Mouse (Mus musculus): ENCODE data around the gene Rsbn1. TPM values are rescaled to one million over a fixed set of nuclear protein-coding genes. Genes with fewer than 3 reads are reported as not detected.
A peak's percentile ranks its signal among the peaks of the same experiment; 100 is the strongest.

Rsbn1 gene
- total RNA-seq, 2 experiments from 2014 or later, result 16.5 to 17.3 TPM

DNA sequence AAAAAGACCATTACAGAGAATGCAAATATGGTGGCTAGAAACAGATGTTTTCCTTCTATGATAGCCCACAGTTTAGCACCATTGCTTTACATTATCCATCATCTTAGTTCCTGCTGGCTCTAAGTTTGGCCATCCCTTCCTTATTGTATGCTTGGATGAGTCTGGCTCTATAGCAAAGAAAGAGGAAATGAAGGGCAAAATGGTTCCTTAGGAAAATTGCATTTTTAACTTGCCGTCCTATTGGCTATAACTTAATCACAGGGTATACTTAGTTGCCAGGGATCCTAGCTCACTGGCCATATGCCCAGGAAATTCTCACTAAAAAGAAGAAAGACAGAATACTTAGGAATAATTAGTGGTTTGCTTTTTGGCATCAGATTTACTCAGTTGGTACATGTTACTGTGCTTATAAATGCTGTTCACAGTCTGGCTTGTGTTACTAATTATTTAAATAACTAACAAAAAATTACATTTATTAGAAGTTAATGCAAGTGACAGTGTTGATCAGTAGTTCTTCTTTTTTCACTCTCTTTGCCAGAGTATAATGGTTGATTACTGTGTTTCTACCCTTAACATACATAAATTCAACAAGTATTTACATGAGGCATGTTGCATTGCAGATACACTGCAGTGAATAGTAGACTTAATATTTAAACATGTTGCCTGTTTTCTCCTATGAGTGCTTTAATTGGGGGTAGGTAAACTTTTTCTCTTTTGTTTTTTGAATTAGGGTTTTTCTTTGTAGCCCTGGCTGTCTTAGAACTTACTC, 31.1 kb downstream of the Rsbn1 start:
- peak in 1 of 2 experiments; percentile 74 for DNase-seq (ENCODE audit: low spot score in 2 of 2)

DNA sequence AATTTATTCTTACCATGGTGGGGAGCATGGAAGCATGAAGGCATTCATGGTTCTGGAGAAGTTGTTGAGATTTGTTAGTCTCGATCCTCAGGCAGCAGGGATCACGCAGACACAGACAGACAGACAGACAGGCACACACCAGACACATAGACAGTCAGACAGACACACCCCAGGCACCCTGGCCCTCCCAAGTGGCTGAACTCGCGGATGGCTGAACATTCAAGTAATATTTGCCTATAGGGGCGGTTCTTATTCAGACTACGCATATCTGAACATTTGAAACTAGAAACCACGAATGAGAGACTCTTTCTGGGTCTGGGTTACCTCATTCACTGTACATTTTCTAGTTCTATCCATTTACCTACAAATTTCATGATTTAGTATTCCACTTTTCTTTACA, 34.7 kb downstream of the Rsbn1 start:
- no peak for DNase-seq (ENCODE audit: low spot score in 2 of 2)

DNA sequence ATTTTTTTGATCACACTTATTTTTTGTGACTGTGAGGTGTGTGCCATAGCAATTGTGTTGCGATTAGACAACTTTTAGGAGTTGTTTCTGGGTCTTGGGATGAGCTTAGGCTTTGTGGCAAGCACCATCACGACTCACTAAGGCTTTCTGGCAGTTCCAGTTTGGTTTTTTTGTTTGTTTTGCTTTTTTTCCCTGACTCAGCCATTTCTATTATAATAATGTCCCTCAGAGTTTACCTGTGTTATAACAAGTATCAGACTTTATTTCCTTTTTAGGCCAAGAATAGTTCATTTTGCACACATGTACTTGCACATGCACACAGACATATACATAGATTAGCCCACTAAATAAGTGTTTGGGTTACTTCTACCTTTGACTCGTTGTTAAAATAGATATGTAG, 46.7 kb downstream of the Rsbn1 start:
- no peak for DNase-seq (ENCODE audit: low spot score in 2 of 2)

GRCm38 (mm10) chr3:103967231-103967630, 53.3 kb downstream of the Rsbn1 start:
- DNase-seq (ENCODE audit: low spot score in 2 of 2), result no peak

DNA sequence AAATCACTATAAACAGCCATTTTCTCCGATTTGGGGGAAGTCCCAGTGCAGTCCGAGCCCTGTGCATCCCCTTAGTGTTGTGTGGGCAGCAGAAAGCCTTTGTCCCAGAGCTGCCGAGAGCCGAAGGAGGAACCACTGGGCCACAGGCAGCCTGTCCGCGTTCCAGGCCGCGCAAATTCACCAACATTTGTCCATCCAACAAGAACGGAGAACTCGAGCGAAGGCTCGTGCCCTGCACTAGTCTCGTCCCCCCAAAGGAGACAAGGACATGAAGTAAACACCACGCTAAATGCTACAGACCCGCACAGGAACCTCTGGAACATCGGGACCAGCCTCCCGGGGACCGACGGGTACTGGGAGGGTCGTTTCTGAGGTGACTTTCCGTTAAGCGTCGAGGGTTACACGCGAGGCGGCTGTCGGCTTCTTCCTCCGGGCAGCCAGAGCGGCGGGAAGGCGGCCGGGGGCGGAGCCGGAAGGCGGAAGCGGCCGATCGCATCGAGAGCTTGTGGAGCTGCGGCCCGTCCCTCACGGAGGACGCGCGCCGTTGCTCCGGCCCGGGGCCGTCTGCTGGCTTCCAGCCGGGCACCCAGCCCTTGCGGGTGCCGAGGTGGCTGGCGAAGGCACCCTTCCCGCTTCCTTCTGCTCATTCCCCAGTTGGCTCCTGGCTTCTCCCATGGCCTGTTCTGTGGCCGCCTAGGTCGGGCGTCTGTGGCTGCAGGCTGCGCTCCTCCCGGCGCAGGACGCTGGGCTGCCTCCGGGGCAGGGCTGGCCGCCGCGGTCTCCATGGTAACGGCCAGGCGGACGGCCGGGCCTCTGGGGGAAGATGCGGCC, 54.2 kb downstream of the Rsbn1 start, which contains the start of gene Phtf1:
Gene Phtf1, plus strand, starts transcription at position 250 of the 831 bp plus-strand sequence.
- peak; percentile 85 to 87 for DNase-seq (ENCODE audit: low spot score in 2 of 2)

- peak; percentile 59 to 61 for DNase-seq (ENCODE audit: low spot score in 2 of 2)
Measured at GRCm38 (mm10) chr3:103968701-103969100, 54.8 kb downstream of the Rsbn1 start.

- no peak for DNase-seq (ENCODE audit: low spot score in 2 of 2)
Measured at GRCm38 (mm10) chr3:103971157-103971556, 57.2 kb downstream of the Rsbn1 start.

DNA sequence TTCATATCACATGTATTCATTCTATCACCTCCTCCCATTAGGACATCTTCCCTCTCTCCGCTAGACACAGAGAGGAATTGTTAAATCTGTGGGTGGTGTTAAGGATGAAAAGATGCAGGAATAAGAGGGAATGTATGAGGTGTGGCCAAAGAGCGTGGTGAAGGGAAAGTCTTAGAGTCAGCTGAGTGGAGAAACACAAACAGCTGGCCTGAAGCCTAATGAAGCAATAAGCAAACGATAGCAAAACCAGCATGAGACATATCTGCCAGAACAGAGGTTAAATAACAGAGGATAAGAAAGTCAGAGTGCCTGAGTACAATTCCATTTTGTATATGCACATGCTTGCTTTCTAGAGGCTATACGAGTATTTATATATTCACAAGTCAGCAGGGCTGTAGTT, 70.6 kb downstream of the Rsbn1 start:
- DNase-seq (ENCODE audit: low spot score in 2 of 2), result no peak

GRCm38 (mm10) chr3:103985194-103985593, 71.3 kb downstream of the Rsbn1 start:
- DNase-seq (ENCODE audit: low spot score in 2 of 2), result no peak

GRCm38 (mm10) chr3:103987831-103988432, 74.0 kb downstream of the Rsbn1 start:
- DNase-seq (ENCODE audit: low spot score in 2 of 2), result no peak

DNA sequence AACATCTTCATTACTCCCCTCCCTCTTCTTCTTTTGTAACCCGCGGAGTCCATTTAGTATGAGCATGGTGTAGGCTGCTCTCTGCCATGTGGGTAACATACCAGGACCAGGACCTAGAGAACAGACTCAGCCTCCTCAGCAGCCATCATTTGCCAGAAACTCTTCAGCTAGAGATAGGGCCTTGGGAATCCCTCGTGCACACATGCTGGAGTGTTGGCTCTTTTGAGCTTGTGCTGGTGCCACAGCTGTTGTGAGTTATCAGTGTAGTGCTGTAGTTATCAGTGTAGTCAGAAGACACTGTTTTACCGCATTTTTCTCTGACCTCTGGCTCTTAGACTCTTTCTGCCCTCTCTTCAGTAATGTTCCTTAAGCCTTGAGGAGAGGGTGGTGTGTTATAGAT, 75.4 kb downstream of the Rsbn1 start:
- DNase-seq (ENCODE audit: low spot score in 2 of 2), result no peak

GRCm38 (mm10) chr3:103991271-103991670, 77.4 kb downstream of the Rsbn1 start:
- no peak for DNase-seq (ENCODE audit: low spot score in 2 of 2)

- DNase-seq (ENCODE audit: low spot score in 2 of 2), result no peak
Measured at GRCm38 (mm10) chr3:103998724-103999123, 84.8 kb downstream of the Rsbn1 start.

GRCm38 (mm10) chr3:104006896-104007466, 93.1 kb downstream of the Rsbn1 start:
- DNase-seq (ENCODE audit: low spot score in 2 of 2), result no peak

- DNase-seq (ENCODE audit: low spot score in 2 of 2), result peak in 1 of 2 experiments; percentile 35
Measured at GRCm38 (mm10) chr3:104007479-104007878, 93.6 kb downstream of the Rsbn1 start.

DNA sequence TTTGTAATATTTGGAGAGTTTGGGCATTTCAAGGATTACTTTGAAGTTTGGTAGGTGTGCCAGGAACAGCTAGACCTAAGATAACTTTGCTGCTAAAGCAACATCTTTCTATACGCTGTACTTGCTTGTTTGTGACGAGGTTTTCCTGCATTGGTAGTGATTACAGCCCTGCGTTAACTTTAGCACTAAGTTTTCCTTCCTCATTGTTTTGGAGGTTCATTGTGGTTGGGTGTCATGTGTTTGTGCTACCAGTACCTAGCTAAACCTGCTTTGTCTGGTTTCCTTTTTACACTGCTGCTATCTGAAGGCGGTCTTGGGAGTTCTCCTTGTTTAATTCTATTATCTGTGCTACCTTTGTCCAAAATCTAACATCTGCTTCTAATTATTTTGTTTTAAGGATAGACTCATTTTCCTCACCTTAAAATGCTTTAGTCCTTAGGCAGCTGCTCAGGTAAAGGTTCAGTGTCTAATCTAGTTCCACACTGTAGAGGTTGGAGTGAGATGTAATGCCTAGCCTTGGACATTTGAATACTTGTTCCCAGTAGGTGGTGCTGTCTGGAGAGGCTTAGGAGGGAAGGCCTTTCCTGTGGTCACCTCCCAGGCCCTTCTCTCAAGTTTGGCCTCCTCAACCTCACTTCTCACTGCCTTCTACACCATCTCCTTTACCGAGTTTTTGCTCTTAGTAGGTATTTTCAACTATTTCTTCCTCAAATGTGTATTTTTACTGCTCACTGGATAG, 96.2 kb downstream of the Rsbn1 start:
- no peak for DNase-seq (ENCODE audit: low spot score in 2 of 2)

DNA sequence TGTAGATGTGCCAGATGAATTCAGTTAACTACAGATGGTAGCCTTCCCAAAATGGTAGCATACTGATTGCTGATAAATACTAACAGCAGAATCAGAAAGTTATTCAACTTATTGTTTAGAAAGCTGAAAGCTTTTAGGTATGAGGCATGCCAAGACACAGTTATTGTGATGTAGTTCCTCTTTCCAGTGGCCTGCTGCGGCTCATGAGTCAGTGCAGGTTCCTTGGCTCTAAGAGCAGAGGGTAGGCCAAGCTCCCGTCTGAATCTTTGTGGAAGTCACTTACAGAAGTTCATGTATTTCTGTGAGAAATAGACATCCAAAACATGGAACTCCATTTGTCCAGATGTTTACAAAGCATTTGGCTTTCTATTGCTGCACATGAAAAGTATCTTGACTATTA, 98.1 kb downstream of the Rsbn1 start:
- no peak for DNase-seq (ENCODE audit: low spot score in 2 of 2)
